Mouse (Mus musculus) forebrain, embryonic 12.5 days (tissue): Measurements from ENCODE around the gene Tmem209. TPM values are rescaled to one million over a fixed set of nuclear protein-coding genes. Genes with fewer than 3 reads are reported as not detected.

Experiments
- ATAC-seq: fragments of 200-750 bp; cut with Nextera tagmentation; 2 replicates; pipeline ENCODE4 v1.8.0; 2017; ENCODE audit warnings: moderate TSS enrichment; ENCODE audit not compliant: low FRiP score
- H3K27ac ChIP-seq: fragments of 300-500 bp; sonication (generic); 2 replicates; pipeline ENCODE4 v1.5.1; 2016; ENCODE audit warnings: mild to moderate bottlenecking
- H3K27me3 ChIP-seq: fragments of 300-500 bp; sonication (generic); 2 replicates; pipeline ENCODE4 v1.6.1; 2016; ENCODE audit warnings: mild to moderate bottlenecking
- H3K36me3 ChIP-seq: fragments of 300-500 bp; sonication (generic); replicated peaks from 2 replicates; pipeline ENCODE4 v1.6.1; 2016; ENCODE audit warnings: mild to moderate bottlenecking
- H3K4me1 ChIP-seq: fragments of 300-500 bp; sonication (generic); 2 replicates; pipeline ENCODE4 v1.6.1; 2016
- H3K4me2 ChIP-seq: fragments of 300-500 bp; sonication (generic); 2 replicates; pipeline ENCODE4 v1.6.1; 2016; ENCODE audit warnings: mild to moderate bottlenecking, moderate library complexity
- H3K4me3 ChIP-seq: fragments of 300-500 bp; sonication (generic); replicated peaks from 2 replicates; pipeline ENCODE4 v1.5.1; 2016; ENCODE audit warnings: mild to moderate bottlenecking
- H3K9ac ChIP-seq: fragments of 300-500 bp; sonication (generic); 2 replicates; pipeline ENCODE4 v1.6.1; 2016; ENCODE audit warnings: mild to moderate bottlenecking
- H3K9me3 ChIP-seq: fragments of 300-500 bp; sonication (generic); 2 replicates; pipeline ENCODE4 v1.6.1; 2016
- WGBS: fragments of 180-500 bp; shearing (Covaris S2); methylation state at CpG from one replicate; pipeline ENCODE4 v1.1.7; 2016; 5-methylcytosine and 5-hydroxymethylcytosine counted together
- polyA plus RNA-seq: library from polyadenylated mRNA; unstranded; fragments of >200 nt; fragmentation: Nextera tagmentation; extraction: Ambion mirVana; gene quantifications from 2 replicates; pipeline ENCODE4 v1.2.1, GENCODE M21; 2016

Gene Tmem209
- polyA plus RNA-seq, 1 experiment from 2014 or later: 49.4 TPM

DNA sequence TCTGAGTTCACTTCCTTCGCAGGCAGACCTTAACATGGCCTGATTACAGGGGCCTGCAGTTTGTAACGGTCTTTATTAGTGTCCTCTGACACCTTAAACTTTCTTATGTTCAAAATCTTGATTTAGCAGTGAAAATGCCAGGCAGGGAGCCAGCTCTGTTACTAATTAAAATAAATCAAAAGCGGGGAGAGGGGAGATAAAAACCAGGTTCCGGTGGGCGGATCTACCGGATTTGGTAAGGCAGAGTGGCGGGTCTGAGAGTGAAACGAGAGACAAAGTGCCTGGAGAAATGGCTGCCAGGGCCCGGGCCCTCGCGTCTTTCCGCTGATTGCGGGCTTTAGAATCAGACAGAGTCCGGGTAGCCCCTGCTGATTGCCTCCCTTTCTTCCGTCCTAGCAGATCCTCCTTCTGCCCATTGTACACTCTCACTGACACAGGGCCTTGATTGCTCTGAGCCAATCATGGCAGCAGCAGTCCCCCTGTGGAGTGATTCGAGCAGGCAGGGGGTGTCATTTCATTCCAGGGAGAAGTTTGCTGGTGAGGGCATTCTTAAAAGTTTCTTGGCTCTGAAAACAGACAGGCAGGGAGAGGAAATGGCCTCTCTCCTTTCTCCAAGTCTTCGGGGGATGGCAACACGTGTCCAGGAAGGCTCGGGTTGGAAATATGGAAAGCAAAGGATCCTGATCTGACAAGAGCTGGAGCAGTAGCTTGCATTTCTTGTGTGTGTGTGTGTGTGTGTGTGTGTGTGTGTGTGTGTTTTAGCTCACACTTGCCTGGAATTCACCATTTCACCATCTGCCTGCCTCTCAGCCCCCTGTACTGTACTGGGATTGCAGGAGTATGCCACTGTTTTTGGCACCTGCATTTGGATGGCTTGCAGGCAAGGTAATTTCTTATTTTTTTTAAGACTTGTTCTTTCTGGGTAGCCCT lies 17.3 kb upstream of the Tmem209 start:
- H3K4me3 ChIP-seq: no peak overlapping the region
- peak overlapping the region; percentile 93 for H3K27ac ChIP-seq
- H3K4me1 ChIP-seq: peaks cover 34% of the 10 kb centered on the region
- H3K36me3 ChIP-seq: no peaks in the 10 kb centered on the region
- H3K9me3 ChIP-seq: no peaks in the 10 kb centered on the region
- ATAC-seq: peak; percentile 83
- H3K4me2 ChIP-seq: peak overlapping the region; percentile 32
- no peaks in the 10 kb centered on the region; the same call in 1 of the 2 replicates for H3K27me3 ChIP-seq
- H3K9ac ChIP-seq: peak overlapping the region; percentile 42
- WGBS: 5% methylated on average over 19 of the region's 19 CpGs

DNA sequence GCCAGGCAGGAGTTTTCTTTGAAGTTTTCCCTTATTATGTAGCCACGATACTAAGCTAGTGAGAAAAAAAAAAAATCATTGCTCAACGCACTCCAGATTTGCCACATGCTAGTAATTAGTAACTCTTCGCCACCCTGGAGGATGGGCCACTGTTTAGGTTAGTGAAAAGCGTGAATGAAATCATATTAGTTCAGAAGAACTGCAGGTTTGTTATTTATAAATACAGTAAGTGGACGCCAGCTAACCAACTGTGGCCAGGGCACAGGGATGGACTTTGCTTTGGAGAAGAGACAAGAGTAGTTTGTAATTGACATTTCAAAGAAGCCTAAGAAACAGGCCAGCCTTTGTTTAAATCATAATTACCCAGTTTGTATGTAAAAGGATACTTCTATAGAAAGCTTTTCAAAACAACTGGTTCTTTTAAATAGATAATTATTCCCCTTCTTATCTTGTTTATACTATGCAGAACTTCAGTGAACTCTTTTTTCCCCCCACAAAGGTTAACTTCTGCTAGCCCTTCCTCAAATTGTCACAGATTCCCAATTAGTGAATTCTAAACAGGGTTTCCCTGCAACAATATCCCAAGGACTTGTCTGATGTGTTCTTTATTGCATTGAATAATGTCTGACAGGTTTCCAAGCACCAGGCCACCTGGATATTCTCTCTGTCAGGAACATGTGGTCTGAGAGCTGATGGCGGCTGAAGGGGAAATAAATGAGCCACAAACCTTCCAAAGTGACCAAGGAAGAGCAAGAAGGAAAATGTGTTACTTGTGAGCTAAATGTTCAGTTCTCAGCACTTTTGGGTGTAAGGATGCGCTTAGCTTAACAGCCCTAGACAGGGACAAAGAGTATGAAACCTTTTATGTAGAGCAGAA lies 16.1 kb upstream of the Tmem209 start:
- peak overlapping the region; percentile 93 for H3K27ac ChIP-seq
- 17% methylated on average over 7 of the region's 7 CpGs for WGBS
- H3K4me1 ChIP-seq: peaks cover 34% of the 10 kb centered on the region
- H3K36me3 ChIP-seq: no peaks in the 10 kb centered on the region
- H3K27me3 ChIP-seq: no peaks in the 10 kb centered on the region; the same call in 1 of the 2 replicates
- 0 out of 2 replicates have a peak overlapping the region, but pooled peaks have one; percentile 42 for H3K9ac ChIP-seq
- ATAC-seq: no peak; the same call in 1 of the 2 replicates
- no peak overlapping the region for H3K4me3 ChIP-seq
- no peaks in the 10 kb centered on the region for H3K9me3 ChIP-seq
- H3K4me2 ChIP-seq: no peak overlapping the region; the same call in 1 of the 2 replicates

DNA sequence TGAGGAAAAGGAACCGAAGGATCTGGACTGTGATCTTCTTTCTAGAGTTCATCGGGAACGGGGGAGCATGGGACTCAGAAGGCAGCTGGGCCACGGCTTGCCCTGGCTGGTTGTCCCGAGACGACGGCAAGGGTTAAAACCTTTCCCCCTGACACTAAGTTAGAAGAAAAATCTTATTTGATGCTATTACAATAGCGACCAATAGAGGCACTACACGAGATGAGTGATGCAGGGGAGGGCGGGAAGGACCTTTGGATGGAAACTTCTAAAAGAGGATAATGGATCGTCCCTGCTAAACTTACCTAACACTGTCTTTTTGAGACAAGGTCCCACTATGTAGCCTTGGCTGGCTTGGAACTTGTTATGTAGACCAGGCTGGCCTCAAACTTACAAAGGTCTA lies 10.8 kb upstream of the Tmem209 start:
- Histone ChIP-seq H3K27ac (no peak overlapping the region), H3K27me3 (no peaks in the 10 kb centered on the region; the same call in 1 of the 2 replicates), H3K9me3 (no peaks in the 10 kb centered on the region), H3K4me3 (no peak overlapping the region), H3K9ac (no peak overlapping the region), H3K36me3 (no peaks in the 10 kb centered on the region), H3K4me2 (no peak overlapping the region), H3K4me1 (peaks cover 6% of the 10 kb centered on the region)
- 69% methylated on average over 11 of the region's 11 CpGs for WGBS
- no peak for ATAC-seq

DNA sequence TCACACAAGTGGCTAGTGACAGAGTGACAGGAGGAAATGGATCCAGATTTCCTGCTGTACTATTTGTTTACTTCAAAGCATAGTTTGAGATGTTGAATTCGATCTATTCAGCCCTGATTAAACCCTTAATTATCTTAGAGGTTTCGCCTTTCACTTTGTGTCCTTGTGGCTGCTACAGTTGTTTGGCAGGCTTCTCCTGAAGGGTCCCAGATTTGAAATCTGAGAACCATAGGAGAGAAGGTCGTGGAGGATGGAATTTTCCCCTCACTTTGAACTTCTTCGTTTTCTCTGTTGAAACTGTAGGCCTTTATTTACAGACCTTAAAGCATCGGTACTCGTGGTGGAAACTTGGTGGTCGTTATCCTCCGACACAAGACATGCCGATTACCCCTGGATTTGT lies 4.7 kb upstream of the Tmem209 start:
- 13% methylated on average over 9 of the region's 9 CpGs for WGBS
- Histone ChIP-seq H3K9ac (no peak overlapping the region), H3K9me3 (no peaks in the 10 kb centered on the region), H3K4me3 (no peak overlapping the region), H3K4me2 (no peak overlapping the region), H3K4me1 (peaks cover 11% of the 10 kb centered on the region), H3K27me3 (no peaks in the 10 kb centered on the region), H3K36me3 (no peaks in the 10 kb centered on the region), H3K27ac (no peak overlapping the region)
- no peak for ATAC-seq

DNA sequence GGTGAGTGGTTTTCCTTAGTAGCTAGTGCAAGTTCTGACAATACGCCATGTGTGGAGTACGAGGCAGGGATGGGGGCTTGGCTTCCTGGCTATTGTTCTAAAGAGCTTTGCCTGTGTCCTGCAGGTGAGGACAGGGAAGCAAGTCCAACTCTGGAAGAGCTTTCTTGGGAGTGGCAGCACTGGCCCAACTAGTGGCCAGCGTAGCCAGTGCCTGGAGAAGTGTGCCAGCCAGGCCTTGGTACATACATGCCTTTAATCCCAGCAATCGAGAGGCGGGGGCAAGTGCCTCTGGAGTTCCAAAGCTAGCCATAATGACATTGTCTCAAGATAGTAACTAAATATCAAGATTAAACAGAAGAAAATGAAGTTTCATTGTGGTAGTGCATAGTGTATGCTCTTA lies 708 bp upstream of the Tmem209 start:
- Histone ChIP-seq H3K4me2 (peak overlapping the region; percentile 67), H3K27ac (peak overlapping the region; percentile 96), H3K36me3 (peaks cover 9% of the 10 kb centered on the region), H3K27me3 (no peaks in the 10 kb centered on the region), H3K4me3 (no peak overlapping the region; the same call in 1 of the 2 replicates), H3K9me3 (no peaks in the 10 kb centered on the region), H3K4me1 (peaks cover 14% of the 10 kb centered on the region), H3K9ac (0 out of 2 replicates have a peak overlapping the region, but pooled peaks have one; percentile 71)
- WGBS: 55% methylated on average over 5 of the region's 5 CpGs
- 0 out of 2 replicates have a peak, but pooled peaks have one; percentile 7 for ATAC-seq

DNA sequence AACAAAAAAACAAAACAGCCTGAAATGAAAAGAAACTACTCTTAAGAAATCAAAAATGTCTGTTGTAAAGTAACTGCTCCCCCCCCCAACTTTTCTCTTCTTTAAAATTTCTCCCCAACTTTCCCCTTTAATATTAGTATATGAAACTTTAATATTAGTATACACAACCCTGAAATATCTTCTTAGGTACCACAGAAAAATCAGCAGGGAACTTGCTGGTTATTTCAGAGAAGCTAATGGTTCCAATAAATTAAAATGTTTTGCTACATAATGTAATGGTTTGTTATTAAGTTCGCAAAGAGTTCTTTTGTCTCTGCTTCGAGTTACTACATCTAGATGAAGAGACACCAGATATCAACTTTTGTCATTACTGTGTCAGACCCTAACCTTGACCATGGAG lies 759 bp downstream of the Tmem209 start:
- no peak for ATAC-seq

DNA sequence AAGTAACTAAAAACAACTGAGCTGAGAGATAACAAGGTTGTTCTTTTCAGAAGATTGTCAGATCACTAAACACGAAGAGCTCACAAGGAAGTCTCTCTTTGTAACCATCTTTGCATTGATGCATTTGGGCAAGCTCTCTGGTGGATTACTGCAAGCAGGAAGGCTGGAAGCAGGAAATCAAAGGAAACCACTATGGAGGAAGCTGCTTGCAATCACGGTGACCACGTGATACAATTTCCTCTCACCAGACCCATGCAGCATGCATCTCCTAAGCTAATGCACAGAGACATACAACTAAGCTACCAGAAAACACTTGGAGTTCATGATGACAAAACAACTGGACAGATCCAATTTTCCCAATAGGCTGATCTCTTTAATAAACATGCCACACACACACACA lies 10.5 kb downstream of the Tmem209 start:
- Histone ChIP-seq H3K27ac (no peak overlapping the region), H3K9ac (no peak overlapping the region), H3K4me3 (no peak overlapping the region), H3K4me2 (no peak overlapping the region), H3K27me3 (no peaks in the 10 kb centered on the region), H3K36me3 (peaks cover 57% of the 10 kb centered on the region), H3K9me3 (no peaks in the 10 kb centered on the region), H3K4me1 (no peaks in the 10 kb centered on the region)
- 83% methylated on average over 3 of the region's 3 CpGs for WGBS
- no peak for ATAC-seq

More for the DNA sequence above, 759 bp downstream of the Tmem209 start:
- H3K27me3 ChIP-seq: no peaks in the 10 kb centered on the region
- peak overlapping the region; percentile 71 for H3K9ac ChIP-seq
- H3K4me1 ChIP-seq: peaks cover 9% of the 10 kb centered on the region
- H3K9me3 ChIP-seq: no peaks in the 10 kb centered on the region
- H3K36me3 ChIP-seq: peaks cover 19% of the 10 kb centered on the region
- peak overlapping the region; percentile 50 for H3K4me3 ChIP-seq
- peak overlapping the region; percentile 96 for H3K27ac ChIP-seq
- peak overlapping the region; percentile 67 for H3K4me2 ChIP-seq
- 5% methylated on average over 2 of the region's 2 CpGs for WGBS

DNA sequence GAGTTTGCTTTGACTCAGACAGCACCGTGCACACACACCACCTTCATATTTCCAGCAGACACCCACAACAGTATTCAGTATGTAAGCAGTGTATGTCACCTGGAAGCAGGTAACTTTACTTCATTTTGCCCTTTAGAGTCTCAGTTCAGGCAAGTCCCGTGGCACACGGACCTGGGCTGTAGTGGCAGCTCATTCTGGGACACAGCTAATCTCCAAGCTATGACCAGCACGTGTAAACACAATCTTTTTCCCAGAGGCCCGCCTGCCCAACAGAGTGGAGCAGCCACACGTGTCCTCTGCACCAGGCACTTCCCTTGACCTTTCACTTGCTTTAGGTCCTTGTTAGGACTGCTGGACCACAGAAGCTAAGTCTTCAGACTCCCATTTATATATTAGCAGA lies 23.1 kb downstream of the Tmem209 start:
- H3K9me3 ChIP-seq: no peaks in the 10 kb centered on the region
- H3K9ac ChIP-seq: no peak overlapping the region
- no peaks in the 10 kb centered on the region for H3K4me1 ChIP-seq
- no peak overlapping the region for H3K4me3 ChIP-seq
- no peaks in the 10 kb centered on the region for H3K27me3 ChIP-seq
- no peak for ATAC-seq
- WGBS: 92% methylated on average over 6 of the region's 6 CpGs
- H3K4me2 ChIP-seq: no peak overlapping the region
- H3K36me3 ChIP-seq: peaks cover 88% of the 10 kb centered on the region
- H3K27ac ChIP-seq: no peak overlapping the region

DNA sequence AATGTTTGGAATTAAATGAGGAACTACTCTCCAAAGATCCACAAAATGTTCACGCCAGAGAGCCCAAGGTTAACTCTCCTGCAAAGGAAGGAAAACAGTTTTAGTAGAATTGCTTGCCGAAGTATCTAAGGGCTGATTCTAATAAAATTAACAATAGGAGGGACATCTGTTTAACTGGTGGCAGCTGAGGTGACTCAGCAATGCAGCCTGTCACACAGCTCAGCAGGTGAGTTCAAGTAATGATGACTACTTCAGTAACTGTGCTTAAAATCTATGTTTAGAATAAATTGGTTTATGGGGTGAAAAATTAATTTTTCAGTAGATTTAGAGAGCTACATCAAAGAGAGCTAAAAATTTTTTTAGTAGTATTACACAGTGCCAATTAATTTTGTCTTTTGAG lies 26.7 kb downstream of the Tmem209 start:
- Histone ChIP-seq H3K4me1 (no peaks in the 10 kb centered on the region; the same call in 1 of the 2 replicates), H3K9ac (no peak overlapping the region), H3K4me2 (no peak overlapping the region), H3K9me3 (no peaks in the 10 kb centered on the region), H3K27me3 (no peaks in the 10 kb centered on the region), H3K27ac (no peak overlapping the region), H3K4me3 (no peak overlapping the region), H3K36me3 (peaks cover 90% of the 10 kb centered on the region)
- 92% methylated on average over 2 of the region's 2 CpGs for WGBS
- ATAC-seq: no peak

DNA sequence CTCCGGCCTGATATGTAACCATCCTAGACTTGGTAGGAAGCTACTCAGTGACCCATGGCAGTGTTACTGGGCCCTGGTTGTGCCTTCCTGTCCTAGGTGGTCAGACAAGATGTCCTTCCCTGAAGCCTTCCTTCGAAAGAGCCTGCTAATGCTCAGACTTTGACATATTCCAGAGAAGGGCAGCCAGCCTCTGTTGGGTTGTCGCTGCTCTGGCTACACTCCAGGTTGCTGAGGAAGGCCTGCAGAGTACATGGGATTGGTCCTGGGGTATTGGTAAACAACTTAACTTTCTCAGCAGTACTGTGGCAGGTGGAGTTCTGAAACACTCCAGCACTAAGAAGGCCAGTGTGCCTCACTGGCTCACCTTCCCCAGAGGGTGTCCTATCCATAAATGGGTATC lies 30.2 kb downstream of the Tmem209 start:
- no peak for ATAC-seq
- no peaks in the 10 kb centered on the region for H3K27me3 ChIP-seq
- no peak overlapping the region for H3K27ac ChIP-seq
- H3K4me1 ChIP-seq: no peaks in the 10 kb centered on the region; the same call in 1 of the 2 replicates
- H3K4me2 ChIP-seq: no peak overlapping the region
- H3K4me3 ChIP-seq: no peak overlapping the region
- WGBS: 95% methylated on average over 3 of the region's 3 CpGs
- no peak overlapping the region for H3K9ac ChIP-seq
- H3K36me3 ChIP-seq: peaks cover 61% of the 10 kb centered on the region
- no peaks in the 10 kb centered on the region for H3K9me3 ChIP-seq

DNA sequence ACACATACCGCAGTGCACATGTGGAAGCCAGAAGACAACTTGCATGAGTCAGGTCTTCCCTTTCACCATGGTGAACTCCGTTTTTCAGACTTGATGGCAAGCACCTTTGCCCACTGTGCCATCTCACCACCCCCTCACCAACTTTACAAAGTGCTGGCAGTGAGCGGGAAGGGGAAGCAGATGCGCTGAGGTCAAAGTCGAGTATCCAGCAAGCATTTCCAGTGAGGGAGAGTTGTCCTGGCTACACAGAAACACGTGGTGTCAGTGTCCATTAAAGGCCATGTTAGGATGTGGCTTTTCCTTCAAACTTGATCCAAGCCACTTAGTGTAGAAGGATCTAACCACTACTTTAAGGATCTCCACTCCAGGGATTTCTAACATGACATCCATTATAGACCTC lies 31.8 kb downstream of the Tmem209 start:
- 89% methylated on average over 6 of the region's 6 CpGs for WGBS
- no peak overlapping the region for H3K4me3 ChIP-seq
- peaks cover 46% of the 10 kb centered on the region for H3K36me3 ChIP-seq
- H3K27me3 ChIP-seq: no peaks in the 10 kb centered on the region
- H3K4me2 ChIP-seq: no peak overlapping the region
- ATAC-seq: no peak
- H3K4me1 ChIP-seq: no peaks in the 10 kb centered on the region; the same call in 1 of the 2 replicates
- no peak overlapping the region for H3K9ac ChIP-seq
- H3K9me3 ChIP-seq: no peaks in the 10 kb centered on the region
- no peak overlapping the region for H3K27ac ChIP-seq

DNA sequence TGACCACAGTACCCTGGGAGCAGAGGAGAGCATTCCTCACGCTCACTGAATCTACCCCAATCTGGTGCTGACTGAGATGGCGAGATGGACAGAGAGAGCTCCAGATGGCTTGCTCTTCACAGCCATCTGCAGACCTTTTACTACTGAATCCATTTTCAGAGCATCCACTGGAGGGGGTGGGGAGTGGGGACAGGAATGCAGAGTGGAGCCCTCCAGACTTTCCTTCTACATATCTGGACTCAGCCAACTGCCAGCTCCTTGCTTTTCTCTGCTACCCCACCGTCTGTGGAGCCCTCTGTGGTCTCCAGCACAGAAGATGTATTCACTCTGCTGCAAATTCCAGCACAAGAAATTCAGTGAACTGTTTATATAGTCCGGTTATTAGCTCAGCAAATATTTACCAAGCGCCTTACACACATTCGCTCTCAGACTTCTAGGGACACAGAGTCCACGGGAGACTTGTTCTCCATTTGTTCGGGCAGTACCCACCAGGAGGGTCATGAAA lies 32.3 kb downstream of the Tmem209 start:
- no peaks in the 10 kb centered on the region; the same call in 1 of the 2 replicates for H3K4me1 ChIP-seq
- H3K9ac ChIP-seq: no peak overlapping the region
- no peak overlapping the region for H3K27ac ChIP-seq
- H3K9me3 ChIP-seq: no peaks in the 10 kb centered on the region
- H3K4me3 ChIP-seq: no peak overlapping the region
- no peak overlapping the region for H3K4me2 ChIP-seq
- no peak for ATAC-seq
- H3K36me3 ChIP-seq: peaks cover 41% of the 10 kb centered on the region
- WGBS: 89% methylated on average over 8 of the region's 8 CpGs
- H3K27me3 ChIP-seq: no peaks in the 10 kb centered on the region
